Mouse (Mus musculus): ENCODE measurements around the gene Nf1. TPM values are rescaled to one million over a fixed set of nuclear protein-coding genes. Genes with fewer than 3 reads are reported as not detected.
A peak's percentile ranks its signal among the peaks of the same experiment; 100 is the strongest.

Nf1 gene
- polyA plus RNA-seq, 1 experiment from 2014 or later: 8.2 TPM

- ATAC-seq (replicated peaks; ENCODE audit: low FRiP score, low read depth): no peak
- H3K4me3 ChIP-seq (replicated peaks; ENCODE audit: low read depth, low read length): no peak overlapping the region
- 31% methylated on average over 8 of the region's 8 CpGs for WGBS
- no peak overlapping the region for H3K9ac ChIP-seq (ENCODE audit: low read depth, low read length)
- no peaks in the 10 kb centered on the region for H3K27me3 ChIP-seq (ENCODE audit: insufficient read depth, low read length)
- H3K4me2 ChIP-seq (ENCODE audit: low read length): no peak overlapping the region
- H3K36me3 ChIP-seq (ENCODE audit: insufficient read depth, low read length): no peaks in the 10 kb centered on the region
- TF ChIP-seq CTCF (IDR thresholded peaks at IDR 0.05; ENCODE audit: low read depth): no peak
- no peak overlapping the region; the same call in 1 of the 2 replicates for H3K27ac ChIP-seq
- DNase-seq (ENCODE audit: low spot score): no peak
- H3K9me3 ChIP-seq (replicated peaks; ENCODE audit: low read length): no peaks in the 10 kb centered on the region
- H3K4me1 ChIP-seq (replicated peaks; ENCODE audit: insufficient read depth, low read length): peaks cover 9% of the 10 kb centered on the region; the same call in 1 of the 2 replicates
These were observed 26.8 kb downstream of the Nf1 start for GRCm38 (mm10) chr11:79366284-79366683.

- 93% methylated on average over 4 of the region's 4 CpGs for WGBS
These were observed 33.5 kb downstream of the Nf1 start for GRCm38 (mm10) chr11:79373031-79373430.

DNA sequence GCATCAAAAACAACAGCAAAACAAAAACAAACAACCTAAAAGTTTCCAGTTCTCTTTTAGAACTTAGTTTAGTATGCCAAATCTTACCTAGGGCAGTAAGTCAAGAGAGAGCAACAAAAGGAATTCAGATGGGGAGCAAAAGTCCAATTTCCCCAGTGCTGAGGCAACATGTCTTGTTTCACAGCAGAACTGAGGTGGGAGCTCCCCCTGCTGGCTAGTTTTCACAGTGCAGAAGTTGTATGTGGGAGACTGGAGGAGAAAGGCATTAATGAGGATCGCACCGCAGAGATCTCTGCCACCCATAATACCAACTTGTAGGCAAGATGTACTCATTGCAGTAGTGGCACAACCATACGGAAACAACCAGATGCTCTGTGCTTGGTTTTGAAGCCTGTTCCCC lies 58.8 kb downstream of the Nf1 start:
- DNase-seq (ENCODE audit: low spot score): peak; percentile 91
- Histone ChIP-seq H3K36me3 (ENCODE audit: insufficient read depth, low read length) (0 out of 2 replicates have a peak, but pooled peaks cover 6% of the 10 kb centered on the region), H3K4me3 (replicated peaks; ENCODE audit: low read depth, low read length) (no peak overlapping the region), H3K27ac (no peak overlapping the region), H3K27me3 (ENCODE audit: insufficient read depth, low read length) (no peaks in the 10 kb centered on the region), H3K4me1 (replicated peaks; ENCODE audit: insufficient read depth, low read length) (no peaks in the 10 kb centered on the region), H3K9ac (ENCODE audit: low read depth, low read length) (no peak overlapping the region), H3K4me2 (ENCODE audit: low read length) (no peak overlapping the region), H3K9me3 (replicated peaks; ENCODE audit: low read length) (no peaks in the 10 kb centered on the region)
- peak; percentile 98 for TF ChIP-seq CTCF (IDR thresholded peaks at IDR 0.05; ENCODE audit: low read depth)
- ATAC-seq (replicated peaks; ENCODE audit: low FRiP score, low read depth): no peak
- 55% methylated on average over 3 of the region's 3 CpGs for WGBS

More at GRCm38 (mm10) chr11:79373031-79373430, 33.5 kb downstream of the Nf1 start:
- no peak overlapping the region for H3K4me2 ChIP-seq (ENCODE audit: low read length)
- peak; percentile 48; the same call in 1 of the 2 replicates for TF ChIP-seq CTCF (IDR thresholded peaks at IDR 0.05; ENCODE audit: low read depth)
- H3K4me1 ChIP-seq (replicated peaks; ENCODE audit: insufficient read depth, low read length): no peaks in the 10 kb centered on the region
- H3K27ac ChIP-seq: no peak overlapping the region
- ATAC-seq (replicated peaks; ENCODE audit: low FRiP score, low read depth) (no peak), DNase-seq (ENCODE audit: low spot score) (no peak)
- no peaks in the 10 kb centered on the region for H3K27me3 ChIP-seq (ENCODE audit: insufficient read depth, low read length)
- H3K36me3 ChIP-seq (ENCODE audit: insufficient read depth, low read length): no peaks in the 10 kb centered on the region
- no peak overlapping the region for H3K4me3 ChIP-seq (replicated peaks; ENCODE audit: low read depth, low read length)
- H3K9me3 ChIP-seq (replicated peaks; ENCODE audit: low read length): no peaks in the 10 kb centered on the region
- H3K9ac ChIP-seq (ENCODE audit: low read depth, low read length): no peak overlapping the region

- Histone ChIP-seq H3K27ac (no peak overlapping the region), H3K27me3 (ENCODE audit: insufficient read depth, low read length) (no peaks in the 10 kb centered on the region), H3K4me3 (replicated peaks; ENCODE audit: low read depth, low read length) (no peak overlapping the region), H3K4me1 (replicated peaks; ENCODE audit: insufficient read depth, low read length) (no peaks in the 10 kb centered on the region), H3K36me3 (ENCODE audit: insufficient read depth, low read length) (0 out of 2 replicates have a peak, but pooled peaks cover 3% of the 10 kb centered on the region), H3K4me2 (ENCODE audit: low read length) (no peak overlapping the region), H3K9me3 (replicated peaks; ENCODE audit: low read length) (no peaks in the 10 kb centered on the region), H3K9ac (ENCODE audit: low read depth, low read length) (no peak overlapping the region)
- WGBS: 91% methylated on average over 6 of the region's 6 CpGs
- TF ChIP-seq CTCF (IDR thresholded peaks at IDR 0.05; ENCODE audit: low read depth): no peak
- ATAC-seq (replicated peaks; ENCODE audit: low FRiP score, low read depth) (no peak), DNase-seq (ENCODE audit: low spot score) (no peak)
These were observed 64.3 kb downstream of the Nf1 start for GRCm38 (mm10) chr11:79403625-79404319.

DNA sequence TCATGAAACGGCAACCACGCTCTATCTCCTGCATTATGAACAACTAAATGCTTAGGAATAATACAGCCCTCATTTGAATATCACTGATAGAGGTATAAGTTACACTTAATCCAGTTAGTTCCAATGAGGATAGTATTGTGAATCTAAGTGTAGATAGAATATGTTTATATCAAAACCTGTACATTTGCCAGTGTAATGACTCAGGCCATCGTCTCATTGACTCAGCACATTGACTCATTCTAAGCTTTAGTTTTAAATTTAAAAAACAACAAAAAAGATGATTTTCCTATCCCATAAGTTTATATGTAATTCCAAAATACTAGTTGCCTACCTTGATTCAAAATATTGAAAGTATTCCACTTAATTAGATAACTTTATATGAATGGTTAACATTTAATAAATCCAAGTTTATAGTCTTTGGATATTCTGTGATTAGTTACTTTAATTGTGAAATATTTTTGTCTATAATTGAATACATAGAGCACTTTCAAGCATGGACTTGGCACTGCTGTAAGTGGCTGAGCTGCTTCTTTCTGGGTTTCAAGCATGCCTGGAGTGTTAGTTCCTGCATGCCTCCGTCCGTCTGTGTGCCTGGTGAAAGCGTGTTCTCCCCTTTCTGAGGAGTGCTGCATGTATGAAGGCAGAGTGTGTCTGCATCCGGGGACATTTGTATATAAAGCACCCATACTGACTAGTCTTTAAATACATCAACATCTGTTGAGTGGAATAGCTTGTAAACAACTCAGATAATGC lies 74.4 kb downstream of the Nf1 start:
- no peak overlapping the region for H3K9ac ChIP-seq (ENCODE audit: low read depth, low read length)
- no peak overlapping the region for H3K4me3 ChIP-seq (replicated peaks; ENCODE audit: low read depth, low read length)
- H3K27me3 ChIP-seq (ENCODE audit: insufficient read depth, low read length): no peaks in the 10 kb centered on the region
- H3K9me3 ChIP-seq (replicated peaks; ENCODE audit: low read length): no peaks in the 10 kb centered on the region
- no peak overlapping the region for H3K27ac ChIP-seq
- peaks cover 12% of the 10 kb centered on the region for H3K36me3 ChIP-seq (ENCODE audit: insufficient read depth, low read length)
- DNase-seq (ENCODE audit: low spot score) (no peak), ATAC-seq (replicated peaks; ENCODE audit: low FRiP score, low read depth) (no peak)
- H3K4me1 ChIP-seq (replicated peaks; ENCODE audit: insufficient read depth, low read length): no peaks in the 10 kb centered on the region
- no peak for TF ChIP-seq CTCF (IDR thresholded peaks at IDR 0.05; ENCODE audit: low read depth)
- no peak overlapping the region for H3K4me2 ChIP-seq (ENCODE audit: low read length)
- 96% methylated on average over 7 of the region's 7 CpGs for WGBS

GRCm38 (mm10) chr11:79422496-79422895 lies 83.0 kb downstream of the Nf1 start:
- no peak for TF ChIP-seq CTCF (IDR thresholded peaks at IDR 0.05; ENCODE audit: low read depth)
- no peaks in the 10 kb centered on the region for H3K27me3 ChIP-seq (ENCODE audit: insufficient read depth, low read length)
- no peak overlapping the region for H3K4me2 ChIP-seq (ENCODE audit: low read length)
- no peak for DNase-seq (ENCODE audit: low spot score)
- no peak for ATAC-seq (replicated peaks; ENCODE audit: low FRiP score, low read depth)
- WGBS: 92% methylated on average over 5 of the region's 5 CpGs
- H3K9me3 ChIP-seq (replicated peaks; ENCODE audit: low read length): no peaks in the 10 kb centered on the region
- no peak overlapping the region for H3K27ac ChIP-seq
- 0 out of 2 replicates have a peak, but pooled peaks cover 3% of the 10 kb centered on the region for H3K36me3 ChIP-seq (ENCODE audit: insufficient read depth, low read length)
- no peaks in the 10 kb centered on the region for H3K4me1 ChIP-seq (replicated peaks; ENCODE audit: insufficient read depth, low read length)
- no peak overlapping the region for H3K9ac ChIP-seq (ENCODE audit: low read depth, low read length)
- no peak overlapping the region for H3K4me3 ChIP-seq (replicated peaks; ENCODE audit: low read depth, low read length)

Data from kidney, postnatal 0 days (tissue).